Mouse (Mus musculus) myocyte (in vitro differentiated cells): Measurements from ENCODE around the gene Cars2. TPM values are rescaled to one million over a fixed set of nuclear protein-coding genes. Genes with fewer than 3 reads are reported as not detected.

Experiments used
- H3K27me3 ChIP-seq: one replicate; pipeline ENCODE4 v1.6.1; 2011; ENCODE audit not compliant: control insufficient read depth, insufficient read depth, insufficient read length
- H3K36me3 ChIP-seq: one replicate; pipeline ENCODE4 v1.6.1; 2011; ENCODE audit not compliant: control insufficient read depth, insufficient read depth
- H3K4me2 ChIP-seq: one replicate; pipeline ENCODE4 v1.6.1; 2011; ENCODE audit warnings: low read depth, control low read depth
- H3K4me3 ChIP-seq: one replicate; pipeline ENCODE4 v1.5.1; 2011; ENCODE audit warnings: mild to moderate bottlenecking, control low read depth, moderate library complexity
- H3K79me2 ChIP-seq: one replicate; pipeline ENCODE4 v1.6.1; 2011; ENCODE audit not compliant: control insufficient read depth, insufficient read depth
- H3ac ChIP-seq: one replicate; pipeline ENCODE4 v1.6.1; 2011; ENCODE audit not compliant: control insufficient read depth, insufficient read length
- CEBPB ChIP-seq: IDR thresholded peaks from 2 replicates; pipeline ENCODE4 v1.6.1; 2011; ENCODE audit warnings: mild to moderate bottlenecking, moderate library complexity; ENCODE audit not compliant: poor library complexity, insufficient read depth, severe bottlenecking
- E2F4 ChIP-seq: IDR thresholded peaks from one replicate; pipeline ENCODE4 v1.6.1; 2011; ENCODE audit warnings: mild to moderate bottlenecking, control low read depth, moderate library complexity; ENCODE audit not compliant: insufficient read depth
- MAX ChIP-seq: IDR thresholded peaks from one replicate; pipeline ENCODE4 v1.6.1; 2011; ENCODE audit warnings: low read depth, mild to moderate bottlenecking, control low read depth
- MYOD1 ChIP-seq, 3 experiments: IDR thresholded peaks; one replicate each; pipeline ENCODE4 v1.6.1; 2011; ENCODE audit warnings: control low read depth in 2 of 3, low read depth in 2 of 3, mild to moderate bottlenecking in 2 of 3, moderate library complexity in 1 of 3; ENCODE audit not compliant: insufficient read length in 2 of 3, control insufficient read depth in 1 of 3
- MYOG ChIP-seq, 3 experiments: IDR thresholded peaks; one replicate each; pipeline ENCODE4 v1.6.1; 2011; ENCODE audit warnings: control low read depth in 2 of 3, low read depth in 2 of 3, mild to moderate bottlenecking in 2 of 3; ENCODE audit not compliant: insufficient read length in 2 of 3, control insufficient read depth in 1 of 3, insufficient read depth in 1 of 3
- POLR2A ChIP-seq: IDR thresholded peaks from one replicate; pipeline ENCODE4 v1.6.1; 2011; ENCODE audit warnings: low read depth, mild to moderate bottlenecking, control low read depth, moderate library complexity; ENCODE audit not compliant: insufficient read length
- POLR2AphosphoS2 ChIP-seq: IDR thresholded peaks from one replicate; pipeline ENCODE4 v1.6.1; 2011; ENCODE audit warnings: low read depth, control low read depth; ENCODE audit not compliant: insufficient read length
- REST ChIP-seq: IDR thresholded peaks from one replicate; pipeline ENCODE4 v1.6.1; 2011; ENCODE audit warnings: mild to moderate bottlenecking, control low read depth, moderate library complexity; ENCODE audit not compliant: insufficient read depth, insufficient read length
- SRF ChIP-seq: IDR thresholded peaks from one replicate; pipeline ENCODE4 v1.6.1; 2011; ENCODE audit warnings: low read depth; ENCODE audit not compliant: control insufficient read depth, insufficient read length
- TCF12 ChIP-seq: IDR thresholded peaks from one replicate; pipeline ENCODE4 v1.6.1; 2011; ENCODE audit warnings: mild to moderate bottlenecking, control low read depth; ENCODE audit not compliant: poor library complexity, insufficient read depth, severe bottlenecking
- TCF3 ChIP-seq: IDR thresholded peaks from one replicate; pipeline ENCODE4 v1.6.1; 2011; ENCODE audit warnings: low read depth, control low read depth; ENCODE audit not compliant: insufficient read length
- USF1 ChIP-seq: IDR thresholded peaks from one replicate; pipeline ENCODE4 v1.6.1; 2011; ENCODE audit warnings: low read depth, mild to moderate bottlenecking, control low read depth, moderate library complexity
- polyA plus RNA-seq: library from polyadenylated mRNA; unstranded; fragments of >200 nt; fragmentation: generic; extraction: Trizol; gene quantifications from one replicate; pipeline ENCODE4 v1.2.1, GENCODE M21; 2012; ENCODE audit warnings: missing spikeins

The Cars2 gene
- 14.4 TPM for polyA plus RNA-seq

GRCm38 (mm10) chr8:11550281-11550948, at the start of gene Cars2:
Cars2 (minus strand) TSS chr8:11550783.
- Histone ChIP-seq H3K36me3 (no peaks in the 10 kb centered on the region), H3K27me3 (no peaks in the 10 kb centered on the region), H3ac (peak within 1 kb of the TSS; percentile 19), H3K79me2 (no peaks in the 10 kb centered on the region), H3K4me2 (peak within 1 kb of the TSS; percentile 98), H3K4me3 (peak within 1 kb of the TSS; percentile 34)
- TF ChIP-seq TCF12 (no peak), E2F4 (peak; percentile 24), USF1 (no peak), MYOD1 (IDR thresholded peaks at IDR 0.05; ENCODE audit: control insufficient read depth in 1 of 3, insufficient read length in 2 of 3, low read depth in 2 of 3) (peak in 1 of 3 experiments; percentile 8), CEBPB (no peak), REST (no peak), TCF3 (no peak), POLR2AphosphoS2 (peak; percentile 15), SRF (peak; percentile 48), MYOG (IDR thresholded peaks at IDR 0.05; ENCODE audit: control insufficient read depth in 1 of 3, insufficient read depth in 1 of 3, insufficient read length in 2 of 3, low read depth in 2 of 3) (no peak), MAX (no peak), POLR2A (peak; percentile 66)

- no peaks in the 10 kb centered on the region for H3K79me2 ChIP-seq
- H3K36me3 ChIP-seq: no peaks in the 10 kb centered on the region
- H3K4me2 ChIP-seq: no peak overlapping the region
- no peak overlapping the region for H3ac ChIP-seq
- no peak overlapping the region for H3K4me3 ChIP-seq
- no peak for TF ChIP-seq REST
- TF ChIP-seq TCF3: no peak
- no peak for TF ChIP-seq MYOD1 (IDR thresholded peaks at IDR 0.05; ENCODE audit: control insufficient read depth in 1 of 3, insufficient read length in 2 of 3, low read depth in 2 of 3)
- no peak for TF ChIP-seq MYOG (IDR thresholded peaks at IDR 0.05; ENCODE audit: control insufficient read depth in 1 of 3, insufficient read depth in 1 of 3, insufficient read length in 2 of 3, low read depth in 2 of 3)
- no peak for TF ChIP-seq POLR2A
- no peak for TF ChIP-seq E2F4
- TF ChIP-seq CEBPB: no peak
- no peak for TF ChIP-seq TCF12
- TF ChIP-seq SRF: no peak
- no peak for TF ChIP-seq USF1
- TF ChIP-seq POLR2AphosphoS2: no peak
- TF ChIP-seq MAX: no peak
- H3K27me3 ChIP-seq: peaks cover 5% of the 10 kb centered on the region
Measured at GRCm38 (mm10) chr8:11593222-11593884, 42.8 kb upstream of the Cars2 start.

- H3K36me3 ChIP-seq: no peaks in the 10 kb centered on the region
Measured at GRCm38 (mm10) chr8:11592296-11592695, 41.7 kb upstream of the Cars2 start.

DNA sequence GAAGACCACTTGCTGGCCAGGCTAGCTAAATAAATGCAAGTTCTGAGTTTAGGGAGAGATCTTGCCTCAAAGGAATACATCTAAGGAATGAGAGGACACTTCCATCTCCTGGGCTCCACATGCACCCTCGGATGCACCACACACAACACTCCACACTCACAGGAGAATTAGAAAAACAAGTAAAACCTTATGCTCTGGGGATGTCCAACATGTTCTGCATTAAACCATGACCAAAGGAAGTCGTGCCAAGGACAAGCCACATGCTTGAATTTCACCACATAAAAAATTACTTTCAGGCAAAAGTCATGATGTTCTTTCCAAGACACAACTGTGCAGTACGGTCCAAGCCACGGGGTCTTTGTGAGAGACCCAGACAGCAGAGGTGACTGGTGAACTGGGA, 41.3 kb upstream of the Cars2 start:
- no peak overlapping the region for H3ac ChIP-seq
- H3K27me3 ChIP-seq: peaks cover 5% of the 10 kb centered on the region
- no peak for TF ChIP-seq USF1
- no peak for TF ChIP-seq REST
- no peak for TF ChIP-seq MYOG (IDR thresholded peaks at IDR 0.05; ENCODE audit: control insufficient read depth in 1 of 3, insufficient read depth in 1 of 3, insufficient read length in 2 of 3, low read depth in 2 of 3)
- TF ChIP-seq POLR2A: no peak
- TF ChIP-seq POLR2AphosphoS2: no peak
- TF ChIP-seq E2F4: no peak
- no peak for TF ChIP-seq MAX
- TF ChIP-seq MYOD1 (IDR thresholded peaks at IDR 0.05; ENCODE audit: control insufficient read depth in 1 of 3, insufficient read length in 2 of 3, low read depth in 2 of 3): no peak
- TF ChIP-seq TCF12: no peak
- no peak for TF ChIP-seq TCF3
- H3K36me3 ChIP-seq: no peaks in the 10 kb centered on the region
- no peaks in the 10 kb centered on the region for H3K79me2 ChIP-seq
- no peak overlapping the region for H3K4me3 ChIP-seq
- H3K4me2 ChIP-seq: no peak overlapping the region

More at GRCm38 (mm10) chr8:11592296-11592695, 41.7 kb upstream of the Cars2 start:
- Histone ChIP-seq H3K4me2 (no peak overlapping the region), H3K27me3 (peaks cover 5% of the 10 kb centered on the region), H3K79me2 (no peaks in the 10 kb centered on the region), H3K4me3 (no peak overlapping the region), H3ac (no peak overlapping the region)
- TF ChIP-seq CEBPB (no peak), TCF3 (no peak), MYOG (IDR thresholded peaks at IDR 0.05; ENCODE audit: control insufficient read depth in 1 of 3, insufficient read depth in 1 of 3, insufficient read length in 2 of 3, low read depth in 2 of 3) (no peak), USF1 (no peak), MAX (no peak)

GRCm38 (mm10) chr8:11586374-11586745, 35.8 kb upstream of the Cars2 start:
- Histone ChIP-seq H3K4me3 (no peak overlapping the region), H3K4me2 (no peak overlapping the region), H3ac (no peak overlapping the region), H3K79me2 (no peaks in the 10 kb centered on the region), H3K27me3 (peaks cover 5% of the 10 kb centered on the region), H3K36me3 (no peaks in the 10 kb centered on the region)
- TF ChIP-seq REST: no peak
